Mouse (Mus musculus) c-Kit-positive CD71-positive TER-119-negative erythroid progenitor cells, embryonic 14.5 days (primary cell): ENCODE results near the gene Sstr2.
"Not testable (repeated sequence)": the region's sequence is repeated elsewhere in the genome, so short reads cannot be mapped to it uniquely, and the experiment has no call there.

Experiments
- DNase-seq: peaks from one replicate; pipeline ENCODE4 v3.0.0-alpha.2; 2013; ENCODE audit warnings: low read depth

Sstr2 gene

GRCm38 (mm10) chr11:113658319-113658718, 39.2 kb downstream of the Sstr2 start:
- DNase-seq, result no peak

DNA sequence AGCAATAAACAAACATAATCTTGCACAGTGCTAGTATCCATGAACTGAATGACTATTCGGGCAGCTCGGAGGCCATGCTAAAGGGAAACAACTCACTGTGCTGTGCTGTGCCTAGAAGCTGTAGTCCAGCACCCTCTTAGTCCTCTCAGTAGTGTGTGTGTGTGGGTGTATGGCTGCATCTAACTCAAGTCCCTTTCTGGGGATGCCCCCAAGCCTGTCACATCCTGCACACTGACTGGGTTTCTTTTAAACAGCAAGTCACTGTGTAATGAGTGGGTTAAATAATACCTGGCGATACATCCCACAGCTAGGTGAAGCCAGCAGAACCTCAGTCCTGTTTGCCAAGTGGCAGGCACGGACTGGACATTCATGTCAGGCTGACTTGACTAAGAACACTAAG, 39.6 kb downstream of the Sstr2 start:
- no peak for DNase-seq

- DNase-seq, result not testable (repeated sequence)
Measured at GRCm38 (mm10) chr11:113660213-113660612, 41.1 kb downstream of the Sstr2 start.

DNA sequence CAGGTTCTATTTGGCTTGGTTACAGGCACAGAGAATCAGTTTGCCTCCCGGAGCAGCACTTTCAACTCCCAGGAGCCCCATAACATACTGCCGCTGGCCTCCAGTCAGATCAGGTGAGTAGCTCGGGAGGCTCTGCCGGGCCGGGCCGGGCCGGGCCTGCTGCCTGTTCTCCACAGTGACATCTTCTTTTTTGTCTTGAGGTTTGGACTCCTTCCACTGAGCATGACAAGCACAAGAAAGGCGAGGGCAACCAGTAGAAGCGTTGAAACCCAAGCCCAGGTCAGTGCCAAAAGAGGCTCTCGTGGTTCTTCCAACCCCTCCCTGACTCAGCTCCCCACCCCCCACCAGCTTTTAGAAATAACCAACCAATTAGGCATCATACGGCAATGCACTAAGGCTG, 41.8 kb downstream of the Sstr2 start:
- no peak for DNase-seq

DNA sequence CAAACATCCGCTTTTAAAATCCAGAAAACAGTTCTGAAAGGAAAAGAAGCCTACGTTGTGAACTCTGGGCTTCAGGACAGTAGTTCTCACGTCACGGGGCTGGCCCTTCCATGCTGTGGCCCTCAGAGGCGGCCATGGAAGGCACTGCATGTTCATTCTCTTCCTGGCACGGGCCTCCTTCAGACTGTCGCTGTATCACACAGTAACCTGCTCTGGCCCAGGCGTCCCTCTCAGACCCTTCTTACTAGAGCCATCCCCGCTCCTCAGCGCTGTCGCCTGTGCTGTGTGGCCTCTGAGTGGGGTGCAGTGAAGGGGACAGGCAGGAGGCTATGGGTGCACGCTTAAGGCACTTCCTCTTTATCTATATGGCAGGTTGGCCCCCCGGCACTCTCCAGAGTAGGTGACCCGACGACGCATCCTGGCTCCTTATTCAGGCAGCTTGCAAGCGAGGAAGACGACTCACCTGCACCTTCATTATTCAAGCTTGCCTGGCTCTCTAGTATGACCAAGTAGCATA, 42.8 kb downstream of the Sstr2 start:
- no peak for DNase-seq

DNA sequence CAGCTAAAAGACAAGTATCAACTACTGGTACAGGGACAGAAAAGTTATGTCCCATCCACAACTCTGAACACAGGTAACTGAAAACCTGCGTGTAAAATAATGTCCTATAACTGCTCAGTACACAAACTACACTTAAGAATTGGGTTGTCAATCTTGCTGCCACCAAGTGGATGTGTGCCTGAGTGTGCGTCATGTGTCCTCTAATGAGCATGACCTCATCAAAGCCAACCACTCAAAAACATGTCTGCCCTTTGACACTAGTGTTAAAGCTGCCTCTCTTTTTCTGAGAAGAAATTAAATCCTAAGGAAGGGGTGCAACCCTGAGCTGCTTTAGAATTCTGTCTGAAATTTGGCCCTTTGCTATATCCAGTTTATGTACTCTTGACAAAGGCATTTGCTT, 45.1 kb downstream of the Sstr2 start:
- DNase-seq, result no peak

GRCm38 (mm10) chr11:113666205-113666604, 47.1 kb downstream of the Sstr2 start:
- DNase-seq, result no peak

DNA sequence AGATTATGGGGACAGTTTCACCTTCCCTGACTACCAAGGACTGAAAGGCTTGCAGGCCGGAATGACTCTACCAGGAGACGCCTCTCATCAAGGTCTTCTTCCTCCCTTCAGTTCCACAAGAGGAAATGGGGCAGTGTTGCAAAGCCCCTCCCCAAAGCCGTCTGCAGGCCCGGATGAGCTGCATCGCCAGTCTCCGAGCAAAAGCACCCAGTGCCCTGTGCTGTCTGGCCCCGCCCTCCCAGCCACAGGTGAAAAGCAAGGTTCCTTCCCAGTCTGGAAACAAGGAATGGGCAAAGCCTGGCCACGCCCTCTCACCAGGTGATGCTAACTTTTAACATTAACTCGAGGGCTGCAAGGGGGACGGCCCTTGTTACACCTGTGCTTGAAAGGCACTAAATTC, 47.5 kb downstream of the Sstr2 start:
- DNase-seq, result no peak

DNA sequence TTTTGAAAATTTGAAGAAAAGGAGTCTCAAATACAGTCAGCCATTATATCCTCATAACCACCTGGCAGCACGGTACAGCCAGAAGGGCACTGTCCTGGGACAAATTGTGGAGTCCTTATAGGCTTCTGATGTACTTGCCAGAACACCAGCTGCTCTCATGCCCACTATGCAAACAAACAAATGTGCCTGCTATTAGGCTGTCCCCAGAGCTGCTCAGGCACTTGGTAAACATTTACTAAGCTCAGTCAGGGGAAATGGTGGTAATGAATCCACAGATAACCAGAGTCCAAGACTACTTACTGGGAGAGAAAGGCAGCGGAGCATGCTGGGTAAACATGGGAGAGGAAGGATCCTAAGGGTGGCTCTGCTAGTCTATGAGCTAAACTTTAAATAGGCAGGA, 48.0 kb downstream of the Sstr2 start:
- no peak for DNase-seq

- DNase-seq, result no peak
Measured at GRCm38 (mm10) chr11:113667704-113668103, 48.6 kb downstream of the Sstr2 start.

GRCm38 (mm10) chr11:113668857-113669256, 49.7 kb downstream of the Sstr2 start:
- DNase-seq, result no peak

GRCm38 (mm10) chr11:113669711-113670110, 50.6 kb downstream of the Sstr2 start:
- no peak for DNase-seq

DNA sequence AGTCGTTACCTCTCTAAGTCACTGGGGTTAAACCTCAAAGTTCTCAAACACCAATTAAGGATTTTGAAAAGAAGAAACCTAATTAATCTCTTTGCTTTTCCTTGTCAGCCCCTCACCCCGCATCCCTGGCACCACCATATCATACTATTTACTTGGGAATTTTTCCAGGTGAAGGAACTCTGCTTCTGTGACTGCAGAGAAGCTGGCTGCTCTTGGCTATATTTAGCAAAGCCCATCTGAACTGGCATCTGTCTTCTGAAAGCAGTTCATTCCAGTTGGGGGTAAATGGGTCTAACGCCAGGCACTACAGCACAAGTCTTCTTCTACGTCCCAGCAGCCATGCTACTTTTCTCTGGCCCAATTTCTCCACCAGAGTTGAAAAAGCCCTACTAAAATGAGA, 54.5 kb downstream of the Sstr2 start:
- DNase-seq, result no peak

DNA sequence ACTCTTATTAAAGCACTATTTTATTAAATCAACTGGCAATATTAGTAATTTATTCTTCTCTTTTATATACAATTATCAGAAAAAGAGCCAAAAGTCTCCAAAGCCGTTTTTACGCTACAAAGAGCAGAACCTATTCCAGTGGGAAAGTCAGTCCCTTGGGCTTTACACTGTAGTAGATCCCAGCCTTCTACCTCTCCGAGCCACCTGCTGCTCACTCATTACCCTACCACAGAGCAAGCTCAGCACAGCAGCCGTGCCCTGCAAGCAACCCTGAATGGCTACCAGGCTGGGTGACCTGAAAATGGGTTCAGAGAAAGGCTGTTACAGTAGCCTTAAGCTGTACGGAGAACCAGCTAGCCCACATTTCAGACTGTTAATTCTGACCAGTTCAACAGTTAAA, 55.5 kb downstream of the Sstr2 start:
- no peak for DNase-seq
